8 mouse cellular contexts compared by ENCODE assay signal in genomic region chr8:61927777-61928494, GRCm38 (mm10). TPM values are rescaled to one million over a fixed set of nuclear protein-coding genes. Genes with fewer than 3 reads are reported as not detected.
DNase-seq lines count a peak whose midpoint lies in the region; ATAC-seq and TF ChIP-seq lines count a peak whose summit lies in the region.

TSS of gene Ddx60 (plus strand) at chr8:61928087.

- DNase-seq in CD8-positive naive resting alpha-beta T cell, adult 2 months (ENCODE audit: low read depth in 2 of 2, low spot score in 2 of 2): peak; percentile 40 to 53
- DNase-seq in forebrain, embryonic 11.5 days (ENCODE audit: low spot score): peak; percentile 56
- DNase-seq in heart, postnatal 0 days (ENCODE audit: low spot score): peak; percentile 85
- DNase-seq in kidney, postnatal 36 days: peak; percentile 58 to 79
- no peak for DNase-seq in liver, embryonic 14.5 days (ENCODE audit: low read depth in 3 of 3, low spot score in 3 of 3)
- DNase-seq in neural tube, embryonic 11.5 days (ENCODE audit: low spot score): peak; percentile 30
- DNase-seq in stomach, postnatal 0 days (ENCODE audit: low spot score): peak; percentile 75

- ATAC-seq in forebrain, embryonic 11.5 days (replicated peaks; ENCODE audit: low FRiP score): 0 out of 2 replicates have a peak, but pooled peaks have one; percentile 49
- peak; percentile 78 for ATAC-seq in heart, postnatal 0 days (ENCODE audit: insufficient read depth, low read depth)
- ATAC-seq in liver, embryonic 14.5 days (ENCODE audit: insufficient read depth): no peak
- ATAC-seq in neural tube, embryonic 11.5 days (ENCODE audit: insufficient read depth, low FRiP score, low TSS enrichment): peak; percentile 44; the same call in 1 of the 2 replicates
- ATAC-seq in stomach, postnatal 0 days (ENCODE audit: low FRiP score, low TSS enrichment): peak; percentile 63

- H3K27ac ChIP-seq in brown adipose tissue, adult 24 weeks (replicated peaks; ENCODE audit: low read depth, low read length): peak within 1 kb of the TSS; percentile 87
- no peak within 1 kb of the TSS for H3K27ac ChIP-seq in forebrain, embryonic 11.5 days (ENCODE audit: low read depth, low read length)
- H3K27ac ChIP-seq in heart, postnatal 0 days (ENCODE audit: low read depth): peak within 1 kb of the TSS; percentile 86
- no peak within 1 kb of the TSS for H3K27ac ChIP-seq in liver, embryonic 14.5 days
- H3K27ac ChIP-seq in neural tube, embryonic 11.5 days (ENCODE audit: low read depth, low read length): no peak within 1 kb of the TSS
- peak within 1 kb of the TSS; percentile 46; the same call in 1 of the 2 replicates for H3K27ac ChIP-seq in stomach, postnatal 0 days (replicated peaks)

- 14% methylated on average over 22 of the region's 22 CpGs for WGBS in forebrain, embryonic 11.5 days
- 5% methylated on average over 22 of the region's 22 CpGs for WGBS in heart, postnatal 0 days
- 4% methylated on average over 22 of the region's 22 CpGs for WGBS in liver, embryonic 14.5 days (ENCODE audit: insufficient replicate concordance)
- 20% methylated on average over 22 of the region's 22 CpGs for WGBS in neural tube, embryonic 11.5 days
- WGBS in stomach, postnatal 0 days: 8% methylated on average over 22 of the region's 22 CpGs

- no peak for TF ChIP-seq EP300 in heart, postnatal 0 days (IDR thresholded peaks at IDR 0.05; ENCODE audit: low read depth)
- TF ChIP-seq EP300 in liver, embryonic 14.5 days (IDR thresholded peaks at IDR 0.05; ENCODE audit: low read depth): no peak
- TF ChIP-seq EP300 in stomach, postnatal 0 days (optimal IDR thresholded peaks at IDR 0.05): no peak

- H3K9me3 ChIP-seq in forebrain, embryonic 11.5 days (ENCODE audit: control insufficient read depth, low read length): no peaks in the 10 kb centered on the region
- no peaks in the 10 kb centered on the region for H3K9me3 ChIP-seq in heart, postnatal 0 days (replicated peaks; ENCODE audit: control insufficient read depth, low read length)
- H3K9me3 ChIP-seq in liver, embryonic 14.5 days (ENCODE audit: control insufficient read depth, low read length): no peaks in the 10 kb centered on the region
- no peaks in the 10 kb centered on the region for H3K9me3 ChIP-seq in neural tube, embryonic 11.5 days (ENCODE audit: control insufficient read depth, low read length)
- H3K9me3 ChIP-seq in stomach, postnatal 0 days (ENCODE audit: control insufficient read depth, low read length): no peaks in the 10 kb centered on the region

- peak within 1 kb of the TSS; percentile 63 for H3K4me2 ChIP-seq in forebrain, embryonic 11.5 days (ENCODE audit: low read depth, low read length, severe bottlenecking)
- peak within 1 kb of the TSS; percentile 80 for H3K4me2 ChIP-seq in heart, postnatal 0 days (ENCODE audit: low read depth, low read length)
- H3K4me2 ChIP-seq in liver, embryonic 14.5 days (ENCODE audit: low read depth): peak within 1 kb of the TSS; percentile 43
- peak within 1 kb of the TSS; percentile 63 for H3K4me2 ChIP-seq in neural tube, embryonic 11.5 days (ENCODE audit: low read depth)
- H3K4me2 ChIP-seq in stomach, postnatal 0 days (replicated peaks; ENCODE audit: low read depth): peak within 1 kb of the TSS; percentile 75

- peaks cover 2% of the 10 kb centered on the region; the same call in 1 of the 2 replicates for H3K4me1 ChIP-seq in brown adipose tissue, adult 24 weeks (ENCODE audit: control insufficient read depth, insufficient read depth, insufficient read length, low read length)
- no peaks in the 10 kb centered on the region for H3K4me1 ChIP-seq in forebrain, embryonic 11.5 days (replicated peaks; ENCODE audit: control insufficient read depth, insufficient read depth, low read length)
- H3K4me1 ChIP-seq in heart, postnatal 0 days (ENCODE audit: control insufficient read depth, insufficient read depth): peaks cover 34% of the 10 kb centered on the region
- H3K4me1 ChIP-seq in liver, embryonic 14.5 days (replicated peaks; ENCODE audit: control insufficient read depth in 2 of 2, insufficient read depth in 2 of 2, low read length in 1 of 2): no peaks in the 10 kb centered on the region
- H3K4me1 ChIP-seq in neural tube, embryonic 11.5 days (ENCODE audit: control insufficient read depth, insufficient read depth, low read length): no peaks in the 10 kb centered on the region
- H3K4me1 ChIP-seq in stomach, postnatal 0 days (replicated peaks; ENCODE audit: control insufficient read depth, insufficient read depth): no peaks in the 10 kb centered on the region

- no peaks in the 10 kb centered on the region for H3K27me3 ChIP-seq in forebrain, embryonic 11.5 days (ENCODE audit: control insufficient read depth, insufficient read depth, low read length)
- no peaks in the 10 kb centered on the region for H3K27me3 ChIP-seq in heart, postnatal 0 days (ENCODE audit: control insufficient read depth, insufficient read depth, low read length)
- no peaks in the 10 kb centered on the region for H3K27me3 ChIP-seq in liver, embryonic 14.5 days (ENCODE audit: control insufficient read depth, insufficient read depth, low read length)
- H3K27me3 ChIP-seq in neural tube, embryonic 11.5 days (ENCODE audit: control insufficient read depth, insufficient read depth, low read length): no peaks in the 10 kb centered on the region
- H3K27me3 ChIP-seq in stomach, postnatal 0 days (ENCODE audit: control insufficient read depth, insufficient read depth, low read length): no peaks in the 10 kb centered on the region

- peak within 1 kb of the TSS; percentile 37; the same call in 1 of the 2 replicates for H3K9ac ChIP-seq in forebrain, embryonic 11.5 days (ENCODE audit: low read length)
- peak within 1 kb of the TSS; percentile 75 for H3K9ac ChIP-seq in heart, postnatal 0 days (replicated peaks; ENCODE audit: low read depth, low read length)
- H3K9ac ChIP-seq in liver, embryonic 14.5 days (replicated peaks): peak within 1 kb of the TSS; percentile 1; the same call in 1 of the 2 replicates
- peak within 1 kb of the TSS; percentile 53 for H3K9ac ChIP-seq in neural tube, embryonic 11.5 days (ENCODE audit: low read length)
- H3K9ac ChIP-seq in stomach, postnatal 0 days (ENCODE audit: low read length): peak within 1 kb of the TSS; percentile 67

- H3K4me3 ChIP-seq in brown adipose tissue, adult 24 weeks (ENCODE audit: insufficient read depth, low read depth, low read length): peak within 1 kb of the TSS; percentile 85
- H3K4me3 ChIP-seq in forebrain, embryonic 11.5 days (ENCODE audit: low read depth, low read length): peak within 1 kb of the TSS; percentile 38
- H3K4me3 ChIP-seq in heart, postnatal 0 days (ENCODE audit: low read depth, low read length): peak within 1 kb of the TSS; percentile 70
- H3K4me3 ChIP-seq in liver, embryonic 14.5 days (ENCODE audit: insufficient read depth in 1 of 2, low read depth in 2 of 2, low read length in 2 of 2): peak within 1 kb of the TSS; percentile 48 to 66
- peak within 1 kb of the TSS; percentile 38 for H3K4me3 ChIP-seq in neural tube, embryonic 11.5 days (ENCODE audit: low read depth, low read length)
- peak within 1 kb of the TSS; percentile 53 for H3K4me3 ChIP-seq in stomach, postnatal 0 days (ENCODE audit: low read depth, low read length)

- TF ChIP-seq CTCF in heart, postnatal 0 days (IDR thresholded peaks at IDR 0.05; ENCODE audit: low read depth): no peak
- TF ChIP-seq CTCF in liver, embryonic 14.5 days (IDR thresholded peaks at IDR 0.05; ENCODE audit: low read depth): no peak
- no peak for TF ChIP-seq CTCF in stomach, postnatal 0 days (IDR thresholded peaks at IDR 0.05; ENCODE audit: low read depth)

- H3K36me3 ChIP-seq in forebrain, embryonic 11.5 days (ENCODE audit: control insufficient read depth, insufficient read depth, low read length): no peaks in the 10 kb centered on the region
- H3K36me3 ChIP-seq in heart, postnatal 0 days (replicated peaks; ENCODE audit: control insufficient read depth, insufficient read depth, low read length): no peaks in the 10 kb centered on the region
- no peaks in the 10 kb centered on the region for H3K36me3 ChIP-seq in liver, embryonic 14.5 days (replicated peaks; ENCODE audit: control insufficient read depth, insufficient read depth, low read depth)
- H3K36me3 ChIP-seq in neural tube, embryonic 11.5 days (ENCODE audit: control insufficient read depth, insufficient read depth, low read length): no peaks in the 10 kb centered on the region
- H3K36me3 ChIP-seq in stomach, postnatal 0 days (ENCODE audit: control insufficient read depth, insufficient read depth, low read length): no peaks in the 10 kb centered on the region

RNA-seq across cellular contexts. Expression of gene Ddx60, which starts in this region (rescaled TPM):
- 0.83 and 1.1 TPM in 2 replicates for polyA plus RNA-seq in brown adipose tissue, adult 24 weeks (2012; ENCODE audit: insufficient read depth, insufficient read length, missing spikeins)
- 0.12 and 0.37 TPM in 2 replicates for polyA plus RNA-seq in forebrain, embryonic 11.5 days (2014; fragmentation: Nextera tagmentation; extraction: Ambion mirVana)
- 1.5 and 2.6 TPM in 2 replicates for total RNA-seq in heart, postnatal 0 days (2014; rRNA removed; ENCODE audit: low replicate concordance)
- 4.5 and 4.7 TPM in 2 replicates for polyA plus RNA-seq in heart, postnatal 0 days (2015; fragmentation: Nextera tagmentation; extraction: Ambion mirVana)
- 0.11 and 0.17 TPM in 2 replicates for polyA plus RNA-seq in liver, embryonic 14.5 days (2012; rRNA removed)
- 0.38 and 0.86 TPM in 2 replicates for polyA plus RNA-seq in liver, embryonic 14.5 days (2014; fragmentation: Nextera tagmentation; extraction: Ambion mirVana)
- polyA plus RNA-seq in neural tube, embryonic 11.5 days (2014; fragmentation: Nextera tagmentation; extraction: Ambion mirVana): 0.05 and 0.28 TPM in 2 replicates
- polyA plus RNA-seq in stomach, postnatal 0 days (2015; fragmentation: Nextera tagmentation; extraction: Ambion mirVana): 5.2 and 6.8 TPM in 2 replicates

Comparison
In these comparisons a context has a peak if more than half of its experiments do, and no peak if none do; other contexts are left out.
1. Peak in DNase-seq, ATAC-seq, H3K4me3 ChIP-seq, H3K9ac ChIP-seq and H3K4me2 ChIP-seq in forebrain, embryonic 11.5 days; RNA of the gene not detected or under 1 TPM.
2. Peak in DNase-seq, ATAC-seq, H3K4me3 ChIP-seq, H3K9ac ChIP-seq and H3K4me2 ChIP-seq in neural tube, embryonic 11.5 days; RNA of the gene not detected or under 1 TPM.
3. DNase-seq: peak in CD8-positive naive resting alpha-beta T cell, adult 2 months (2 of 2), heart, postnatal 0 days (single experiment), kidney, postnatal 36 days (2 of 2) and stomach, postnatal 0 days (single experiment); none in liver, embryonic 14.5 days (0 of 3).
4. H3K27ac ChIP-seq: peak in brown adipose tissue, adult 24 weeks (single experiment), heart, postnatal 0 days (single experiment) and stomach, postnatal 0 days (single experiment); none in forebrain, embryonic 11.5 days (single experiment), liver, embryonic 14.5 days (single experiment) and neural tube, embryonic 11.5 days (single experiment).
5. H3K9ac ChIP-seq: peak in every context shown above with its lines; median percentile 75 in heart, postnatal 0 days; 67 in stomach, postnatal 0 days; 53 in neural tube, embryonic 11.5 days; 37 in forebrain, embryonic 11.5 days; 1 in liver, embryonic 14.5 days.
6. Peak in every context shown above with its lines, with median percentiles within 50 percentile points of each other: H3K4me3 ChIP-seq and H3K4me2 ChIP-seq.